Mouse (Mus musculus) frontal cortex, postnatal 36 days (tissue): Measurements from ENCODE around the gene Trim3.
A peak's percentile ranks its signal among the peaks of the same experiment; 100 is the strongest.

Experiments used
- DNase-seq, 2 experiments: peaks; one replicate each; pipeline ENCODE4 v3.0.0; 2022; ENCODE audit warnings: low spot score in 2 of 2

Gene Trim3

DNA sequence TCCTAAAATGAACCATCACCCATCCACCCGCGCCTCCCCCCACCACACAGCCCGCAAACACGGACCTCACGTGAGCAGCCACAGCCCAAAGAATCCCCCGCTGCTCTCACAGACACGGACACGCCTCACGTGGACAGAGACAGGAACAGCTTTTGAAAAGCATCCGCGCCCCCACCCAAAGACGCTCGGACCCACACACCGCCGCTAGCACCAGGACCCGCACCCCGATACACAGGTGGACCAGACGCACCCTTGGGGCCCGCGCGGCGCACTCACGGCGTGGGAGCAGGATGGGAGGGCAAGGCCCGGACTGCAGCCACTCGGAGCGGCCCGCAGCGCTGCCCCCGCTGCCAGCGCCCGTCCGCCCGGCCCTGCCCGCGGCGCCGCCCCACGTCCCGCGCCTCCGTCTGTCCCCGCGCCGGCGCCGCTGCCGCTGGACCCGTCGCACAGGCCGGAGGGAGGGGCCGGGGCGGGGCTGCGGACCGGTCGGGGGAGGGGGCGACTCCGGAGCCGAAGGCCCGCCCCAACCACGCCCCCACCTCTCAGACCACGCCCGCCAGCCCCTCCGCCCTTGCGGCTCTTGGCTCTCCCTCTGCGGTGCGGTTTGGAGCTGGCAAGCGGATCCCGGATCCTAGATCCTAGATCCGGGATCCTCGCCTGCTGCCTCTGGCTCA, at the start of gene Trim3:
Gene Trim3 (minus strand): TSS at position 445 of the 674 bp plus-strand sequence.
- DNase-seq = peak; percentile 91 to 92

GRCm38 (mm10) chr7:105650639-105651435, 17.5 kb upstream of the Trim3 start, which contains the start of gene Dnhd1:
TSS of gene Dnhd1 (plus strand) at chr7:105650827.
- DNase-seq = peak; percentile 53 to 59

DNA sequence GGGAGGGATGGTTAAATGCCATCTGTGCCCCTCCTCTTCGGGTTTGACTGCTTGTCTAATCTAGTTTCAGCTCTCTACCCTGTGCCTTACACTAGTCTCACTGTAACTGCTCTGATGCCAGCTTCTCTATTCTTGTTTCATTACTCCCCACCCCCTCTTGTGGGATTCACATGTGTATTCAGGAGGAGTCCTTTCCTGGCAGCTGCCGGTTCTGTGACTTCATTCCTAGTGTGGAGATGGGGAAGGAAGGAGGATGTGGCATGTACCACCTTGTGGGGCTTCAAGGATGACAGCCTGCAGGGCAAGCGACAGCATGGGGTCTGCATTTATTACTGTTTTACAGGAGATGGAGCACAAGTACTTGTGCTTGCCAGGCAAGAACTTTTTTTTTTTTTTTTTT, 8.6 kb upstream of the Trim3 start:
- no peak for DNase-seq

DNA sequence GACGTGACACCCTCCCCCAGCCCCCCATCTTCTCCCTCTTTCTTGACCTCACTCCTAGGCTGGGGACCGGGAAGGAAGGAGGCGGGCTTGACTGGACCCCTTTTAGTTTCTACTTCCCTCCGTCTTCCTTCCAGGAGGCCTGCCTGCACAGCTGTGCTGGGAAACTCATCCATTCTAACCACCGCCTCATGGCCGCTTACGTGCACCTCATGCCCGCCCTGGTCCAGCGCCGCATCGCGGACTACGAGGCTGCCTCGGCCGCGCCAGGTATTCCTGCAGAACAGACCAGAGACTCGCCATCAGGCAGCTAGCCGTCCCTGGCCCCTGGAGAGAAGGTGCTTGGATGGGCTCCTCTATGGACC, 7.5 kb upstream of the Trim3 start:
- DNase-seq = peak in 1 of 2 experiments; percentile 29

- DNase-seq = peak; percentile 96 to 99
These were observed 7.0 kb upstream of the Trim3 start, which contains the start of the genes Arfip2 and Gm45799 for GRCm38 (mm10) chr7:105640233-105640893. TSS of gene Arfip2 (minus strand) at chr7:105640416. TSS of gene Gm45799 (plus strand) at chr7:105640552.

GRCm38 (mm10) chr7:105639756-105640155, 6.4 kb upstream of the Trim3 start, which contains the start of gene Timm10b:
TSS of gene Timm10b (plus strand) at chr7:105640056.
- no peak for DNase-seq

DNA sequence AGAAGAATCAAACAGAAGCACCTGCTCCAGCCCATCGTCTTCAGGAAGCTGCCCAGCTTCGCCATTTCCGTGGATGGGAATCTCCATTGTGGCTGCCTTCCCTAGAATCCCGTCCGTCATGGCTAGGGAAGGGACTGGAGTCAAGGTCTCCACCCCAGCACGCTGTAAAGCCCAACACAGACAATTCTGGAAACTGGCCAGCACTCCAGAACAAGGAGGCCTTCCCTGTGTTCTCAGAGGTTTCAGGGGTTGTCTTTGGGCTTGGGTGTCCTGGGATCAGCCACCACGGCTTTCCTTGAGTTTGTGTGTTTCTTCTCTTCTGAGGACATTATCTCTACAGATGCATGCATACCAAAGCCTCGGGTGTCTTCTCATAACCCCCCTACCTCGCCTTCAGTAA, 5.9 kb upstream of the Trim3 start:
- DNase-seq = no peak

DNA sequence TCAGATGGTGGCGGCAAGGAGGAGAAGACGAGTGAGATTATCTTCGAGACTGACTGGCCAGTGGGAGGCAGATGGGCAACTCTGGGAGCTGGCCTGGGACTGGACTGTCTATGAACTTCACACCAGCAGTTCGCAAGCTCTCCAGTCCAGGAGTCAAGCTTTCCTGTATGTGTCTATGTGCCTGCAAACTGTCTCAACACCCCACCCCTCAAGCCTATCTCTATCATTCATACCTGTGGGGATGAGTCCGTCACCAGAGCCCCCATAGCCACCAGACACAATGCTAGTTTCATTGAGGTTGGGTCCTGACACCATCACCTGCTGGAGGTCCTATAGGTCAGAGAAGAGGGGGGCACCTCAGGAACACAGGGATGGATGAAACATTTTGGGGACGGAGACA, 5.4 kb upstream of the Trim3 start:
- no peak for DNase-seq

DNA sequence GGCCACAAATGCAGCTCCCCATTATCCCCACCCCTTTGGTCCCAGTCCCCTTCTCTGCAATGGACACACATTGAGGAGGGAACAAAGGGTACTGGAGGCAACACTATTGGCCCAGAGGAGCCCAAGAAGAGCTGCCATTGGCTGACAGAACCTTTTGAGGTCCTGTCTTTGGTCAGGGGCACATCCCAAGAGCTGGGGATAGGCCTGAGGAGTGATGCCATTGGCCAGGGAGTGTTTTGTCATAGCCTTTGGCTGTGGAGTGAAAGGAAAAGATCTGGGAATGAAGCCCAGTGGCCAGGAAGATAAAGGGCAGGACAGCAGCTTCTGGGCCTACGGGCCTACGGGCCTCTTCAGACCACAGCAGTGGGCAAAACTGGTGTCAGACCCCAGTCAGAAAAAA, 2.4 kb upstream of the Trim3 start:
- no peak for DNase-seq

GRCm38 (mm10) chr7:105634272-105634920, 1.0 kb upstream of the Trim3 start:
- no peak for DNase-seq

- no peak for DNase-seq
These were observed 397 bp upstream of the Trim3 start for GRCm38 (mm10) chr7:105633801-105634135.

DNA sequence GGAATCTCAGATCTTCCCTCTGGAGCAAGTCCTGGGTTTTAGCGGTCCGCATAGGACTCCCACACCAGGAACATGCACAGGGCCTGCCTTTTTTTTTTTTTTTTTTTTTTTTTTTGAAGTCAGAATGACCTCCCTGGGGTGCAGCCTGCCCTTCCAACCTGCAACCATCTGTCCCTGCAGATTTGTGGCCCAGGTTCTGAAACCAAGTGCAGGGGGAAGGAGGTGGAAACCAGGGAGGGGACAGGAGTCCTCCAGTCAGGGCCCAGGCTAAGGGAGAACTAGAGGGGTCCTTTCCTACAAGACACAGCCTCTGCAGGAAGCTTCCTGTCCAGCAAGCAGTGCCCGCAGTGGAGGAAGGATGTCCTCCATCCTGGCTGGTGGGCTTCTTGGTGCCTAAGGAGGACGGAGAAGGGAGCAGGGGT, 809 bp downstream of the Trim3 start:
- no peak for DNase-seq

- DNase-seq = peak in 1 of 2 experiments; percentile 28
These were observed 4.7 kb downstream of the Trim3 start for GRCm38 (mm10) chr7:105628633-105629032.

DNA sequence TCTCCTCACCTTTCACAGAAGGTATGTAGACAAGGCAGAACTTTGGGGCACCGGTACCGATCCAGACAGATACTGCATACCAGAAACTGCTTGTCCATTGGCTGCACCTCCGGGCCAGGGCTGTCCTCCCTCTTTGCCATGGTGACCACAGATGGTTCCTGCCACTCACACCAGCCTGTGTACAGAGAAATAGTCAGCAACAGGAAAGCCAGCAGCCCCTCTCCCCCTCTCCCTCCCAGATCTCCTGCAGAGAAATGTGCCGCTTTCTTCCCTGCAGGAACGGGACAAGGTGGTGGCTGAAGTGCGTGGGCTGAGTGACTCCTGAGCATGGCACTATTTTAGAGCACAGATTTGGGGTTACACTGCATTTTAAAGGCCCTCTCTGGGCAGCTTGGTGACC, 8.0 kb downstream of the Trim3 start:
- no peak for DNase-seq

DNA sequence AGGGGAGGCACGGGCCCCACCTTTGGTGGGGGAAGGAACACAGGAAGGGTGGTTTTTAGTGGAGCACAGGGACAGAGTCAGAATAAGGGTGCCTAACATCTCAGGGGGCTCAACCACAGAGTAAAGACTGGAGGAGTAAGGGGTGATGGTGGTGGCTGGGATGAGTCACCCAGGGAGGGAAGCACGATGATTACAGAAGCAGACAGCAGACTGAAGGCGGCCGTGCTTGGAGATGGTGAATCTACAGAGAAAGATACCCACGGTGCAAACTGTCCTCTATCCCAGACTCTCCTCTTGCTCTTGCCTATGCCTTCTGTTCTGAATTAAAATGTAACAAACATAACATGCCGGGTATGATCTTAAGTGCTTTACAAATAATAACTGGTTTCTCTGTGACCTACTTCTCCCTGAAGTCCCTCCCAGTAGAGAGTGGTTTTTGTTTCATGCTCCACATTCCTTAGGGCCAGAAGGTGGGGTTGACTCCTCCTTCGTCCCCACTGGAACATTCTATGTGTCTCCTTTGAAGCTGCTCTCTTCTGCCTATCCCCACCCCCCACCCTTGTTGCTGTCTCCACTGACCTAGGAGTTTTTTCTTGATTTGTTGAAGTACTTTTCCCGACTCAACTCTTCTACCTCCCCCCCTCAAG, 11.6 kb downstream of the Trim3 start:
- peak; percentile 38 to 53 for DNase-seq

- DNase-seq = peak; percentile 22
These were observed 12.3 kb downstream of the Trim3 start for GRCm38 (mm10) chr7:105621053-105621452.

DNA sequence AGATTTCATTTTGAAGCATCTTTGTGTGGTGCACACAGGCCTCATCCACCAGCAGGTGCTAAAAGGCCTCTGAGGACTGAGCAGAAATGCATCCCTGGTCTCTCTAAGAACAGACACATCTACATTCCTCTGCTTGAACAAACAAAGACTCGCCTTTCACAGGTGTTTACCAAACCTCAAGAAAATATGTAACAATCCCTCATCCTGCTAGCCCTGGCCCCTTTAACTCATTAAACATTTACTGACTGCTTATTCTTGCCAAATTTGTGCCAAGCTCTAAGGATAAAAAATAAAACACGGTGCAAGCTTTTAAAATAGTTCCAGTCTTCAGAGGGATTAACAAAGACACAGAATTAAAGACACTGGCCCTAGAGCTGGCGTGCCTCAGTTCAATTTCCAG, 13.7 kb downstream of the Trim3 start:
- no peak for DNase-seq

DNA sequence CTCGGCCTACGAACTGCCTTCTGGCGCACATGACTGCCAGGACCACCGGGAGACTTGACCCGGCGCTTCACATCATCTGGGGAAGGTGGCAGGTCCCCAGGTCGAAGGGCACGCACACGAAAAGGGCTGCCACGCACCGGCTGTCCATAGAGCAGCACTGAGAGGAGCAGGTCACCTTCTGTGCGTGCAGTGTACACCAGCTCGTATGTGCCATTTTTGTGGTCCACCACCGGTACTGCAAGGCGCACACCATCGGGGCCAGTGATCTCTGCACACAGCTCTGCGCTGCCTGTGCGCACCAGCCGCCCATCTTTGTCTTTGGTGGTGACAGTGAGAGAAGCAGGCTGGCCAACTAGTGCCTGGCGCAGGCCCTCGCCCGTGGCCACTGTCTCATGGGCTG, 15.6 kb downstream of the Trim3 start:
- no peak for DNase-seq

GRCm38 (mm10) chr7:105616561-105616960, 16.8 kb downstream of the Trim3 start:
- no peak for DNase-seq

- DNase-seq = no peak
These were observed 17.7 kb downstream of the Trim3 start for GRCm38 (mm10) chr7:105615720-105616119.

DNA sequence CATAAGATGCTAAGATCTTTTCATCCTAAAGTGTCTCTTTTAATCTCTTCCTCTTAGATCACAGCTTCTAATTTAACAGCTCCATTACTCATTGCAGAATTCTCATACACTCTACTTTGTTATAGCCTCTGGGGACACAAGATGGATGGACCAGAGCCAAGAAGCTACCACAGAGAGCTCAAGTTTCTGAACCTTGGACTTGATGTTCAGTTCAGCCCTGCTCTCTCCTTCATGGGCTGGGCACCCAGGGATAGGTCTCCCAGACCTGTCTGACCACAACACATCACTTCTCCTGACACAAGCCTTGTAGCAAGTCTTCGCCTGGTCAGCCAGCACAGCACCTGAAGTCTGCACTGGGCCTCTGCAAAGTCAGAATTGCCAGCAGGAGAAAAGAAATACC, 19.0 kb downstream of the Trim3 start:
- no peak for DNase-seq

DNA sequence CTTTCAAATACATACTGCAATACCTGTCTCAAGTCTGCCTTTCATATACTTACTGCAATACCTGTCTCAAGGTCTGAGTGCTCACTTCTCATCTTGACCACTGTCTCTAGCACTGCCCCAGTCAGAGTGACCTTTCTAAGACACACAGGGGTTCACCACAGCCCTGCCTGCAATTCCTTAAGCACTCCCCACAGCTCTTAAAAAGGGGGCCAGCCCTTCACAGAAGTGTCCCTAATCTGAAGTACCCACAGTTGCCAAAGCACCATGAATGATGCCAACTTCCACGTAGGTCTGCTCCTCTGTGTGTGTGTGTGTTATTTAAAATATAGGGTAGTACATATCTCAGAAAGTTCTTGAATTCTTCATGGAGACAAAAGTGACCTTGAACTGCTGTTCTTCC, 21.6 kb downstream of the Trim3 start:
- no peak for DNase-seq
